Mouse (Mus musculus) brain, embryonic 14.5 days (tissue): ENCODE results near the gene Traip. TPM values are rescaled to one million over a fixed set of nuclear protein-coding genes. Genes with fewer than 3 reads are reported as not detected.

Experiments
- DNase-seq: peaks from one replicate; pipeline ENCODE4 v3.0.0-alpha.2; 2011; ENCODE audit warnings: low read depth
- CTCF ChIP-seq: fragments of 200-500 bp; IDR thresholded peaks from 2 replicates; pipeline ENCODE4 v1.5.1; 2012; ENCODE audit warnings: inconsistent platforms, mild to moderate bottlenecking, moderate library complexity, borderline replicate concordance; ENCODE audit not compliant: insufficient read depth, insufficient read length; ENCODE audit errors: extremely low read depth
- POLR2A ChIP-seq: fragments of 200-500 bp; IDR thresholded peaks from 2 replicates; pipeline ENCODE4 v1.6.1; 2012; ENCODE audit warnings: mild to moderate bottlenecking, inconsistent platforms, borderline replicate concordance; ENCODE audit not compliant: poor library complexity, insufficient read depth, insufficient read length, severe bottlenecking; ENCODE audit errors: extremely low read depth
- polyA plus RNA-seq: library from polyadenylated mRNA; depleted of rRNA; stranded (reverse); fragments of >200 nt; gene quantifications from 2 replicates; pipeline ENCODE4 v1.2.3, GENCODE M21; 2012; rRNA removed

Gene Traip
- polyA plus RNA-seq: 6.9 and 7.8 TPM in 2 replicates

DNA sequence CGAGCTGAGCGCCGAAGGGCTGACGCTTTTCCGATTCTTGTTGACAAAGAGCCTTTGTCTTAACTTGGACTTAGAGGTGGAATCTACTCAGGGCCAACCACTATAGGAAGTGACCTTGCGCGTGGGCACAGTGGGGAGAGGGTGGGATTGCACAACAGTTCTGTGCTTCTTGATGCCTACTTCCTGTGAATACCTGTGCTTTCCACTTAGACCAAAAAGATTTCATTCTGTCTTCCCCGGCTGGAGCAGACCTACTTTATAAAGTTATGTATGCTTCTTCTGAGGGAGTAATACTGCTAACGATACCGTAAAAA, at the start of gene Traip:
TSS of gene Traip (plus strand) at position 215 of the 314 bp plus-strand sequence.
- no peak for DNase-seq
- TF ChIP-seq CTCF (no peak), POLR2A (no peak)

DNA sequence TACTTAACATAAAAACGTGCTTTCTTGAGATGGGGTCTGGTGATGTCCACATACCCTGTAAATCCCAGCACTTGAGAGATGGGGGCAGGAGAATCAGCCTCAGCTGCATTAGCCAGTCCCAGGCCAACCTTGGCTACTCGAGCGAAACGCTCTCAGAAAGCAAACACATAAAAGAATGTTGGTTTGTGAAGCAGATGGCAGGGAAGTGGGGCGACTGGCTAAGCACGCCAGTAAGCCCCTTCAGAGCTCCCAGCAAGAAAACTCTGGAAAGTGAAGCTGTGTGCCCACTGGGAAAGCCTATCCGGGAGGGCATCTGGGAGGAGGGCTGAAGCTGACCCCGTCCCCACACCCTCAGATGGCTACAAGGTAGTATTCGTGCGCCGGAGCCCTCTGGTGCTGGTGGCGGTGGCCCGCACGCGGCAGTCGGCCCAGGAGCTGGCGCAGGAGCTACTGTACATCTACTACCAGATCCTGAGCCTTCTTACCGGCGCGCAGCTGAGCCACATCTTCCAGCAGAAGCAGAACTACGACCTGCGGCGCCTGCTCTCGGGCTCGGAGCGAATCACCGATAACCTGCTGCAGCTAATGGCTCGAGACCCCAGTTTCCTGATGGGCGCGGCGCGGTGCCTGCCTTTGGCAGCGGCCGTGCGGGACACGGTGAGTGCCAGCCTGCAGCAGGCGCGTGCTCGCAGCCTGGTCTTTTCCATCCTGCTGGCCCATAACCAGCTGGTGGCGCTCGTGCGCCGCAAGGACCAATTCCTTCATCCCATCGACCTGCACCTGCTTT, 48.9 kb upstream of the Traip start:
- TF ChIP-seq CTCF (peak; percentile 79), POLR2A (no peak)
- peak; percentile 88 for DNase-seq

DNA sequence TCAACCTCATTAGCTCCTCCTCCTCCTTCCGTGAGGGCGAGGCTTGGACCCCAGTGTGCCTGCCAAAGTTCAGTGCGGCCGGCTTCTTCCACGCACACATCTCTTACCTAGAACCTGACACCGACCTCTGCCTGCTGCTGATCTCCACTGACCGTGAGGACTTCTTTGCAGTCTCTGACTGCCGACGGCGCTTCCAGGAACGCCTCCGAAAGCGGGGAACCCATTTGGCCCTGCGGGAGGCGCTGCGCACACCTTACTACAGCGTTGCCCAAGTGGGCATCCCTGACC, 48.4 kb upstream of the Traip start:
- TF ChIP-seq POLR2A (no peak), CTCF (peak; percentile 1; the same call in 1 of the 2 replicates)
- DNase-seq: no peak

DNA sequence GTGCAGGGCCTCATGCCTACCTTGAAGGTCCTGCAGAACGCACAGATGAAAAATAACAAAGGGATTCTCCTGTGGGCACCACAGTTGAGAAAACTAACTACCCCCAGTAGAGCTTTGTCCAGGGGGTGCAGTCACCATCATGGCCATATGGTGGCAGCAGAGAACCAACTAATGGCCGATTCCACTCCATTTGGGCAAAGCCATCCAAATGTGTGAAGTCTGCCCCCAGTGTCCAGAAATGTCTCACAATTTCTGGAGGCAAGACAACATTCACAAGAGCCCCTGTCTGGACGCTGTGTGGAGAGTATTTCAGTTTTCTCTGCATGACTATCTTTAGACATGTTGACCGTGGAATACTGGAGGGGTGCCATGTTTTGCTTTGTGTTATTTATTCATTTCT, 45.2 kb upstream of the Traip start:
- peak; percentile 89 for DNase-seq
- no peak for TF ChIP-seq POLR2A
- TF ChIP-seq CTCF: peak; percentile 94

DNA sequence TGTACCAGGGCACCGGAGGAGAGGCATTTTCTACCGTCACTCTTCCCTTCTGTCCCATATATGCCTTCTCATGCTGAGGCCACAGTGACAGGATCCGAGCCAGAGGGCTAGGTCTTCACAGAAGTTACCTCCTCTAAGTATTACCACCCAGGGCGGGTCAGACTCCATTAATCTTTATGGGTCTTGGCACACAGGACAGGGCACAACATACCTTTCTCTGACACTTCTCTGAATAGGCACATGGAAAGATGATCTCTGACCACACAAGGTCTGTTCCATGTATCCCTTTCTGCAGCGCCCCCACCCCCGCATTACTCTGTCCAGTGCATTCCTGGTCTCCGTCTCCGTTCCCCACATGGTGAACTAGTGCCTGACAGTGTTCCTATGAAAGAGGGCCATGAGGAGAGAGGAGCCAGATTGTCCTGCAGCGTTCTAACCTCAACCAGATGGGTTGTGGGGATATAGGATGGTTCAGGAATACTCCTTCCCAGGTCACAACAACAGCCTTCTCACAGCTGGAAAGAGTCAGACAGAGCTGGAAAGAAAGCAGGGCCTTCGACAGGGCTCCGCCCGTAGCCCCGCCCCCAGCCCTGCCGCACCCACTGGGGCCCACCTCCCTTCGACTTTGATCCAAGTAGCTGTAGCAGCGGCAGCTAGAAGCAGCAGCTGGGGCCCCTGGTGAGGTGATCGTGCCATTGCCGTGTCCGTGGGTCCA, 43.5 kb upstream of the Traip start, which contains the start of gene Mst1r:
TSS of gene Mst1r (plus strand) at position 622 of the 715 bp plus-strand sequence.
- peak; percentile 55 for DNase-seq
- TF ChIP-seq POLR2A (no peak), CTCF (no peak)

DNA sequence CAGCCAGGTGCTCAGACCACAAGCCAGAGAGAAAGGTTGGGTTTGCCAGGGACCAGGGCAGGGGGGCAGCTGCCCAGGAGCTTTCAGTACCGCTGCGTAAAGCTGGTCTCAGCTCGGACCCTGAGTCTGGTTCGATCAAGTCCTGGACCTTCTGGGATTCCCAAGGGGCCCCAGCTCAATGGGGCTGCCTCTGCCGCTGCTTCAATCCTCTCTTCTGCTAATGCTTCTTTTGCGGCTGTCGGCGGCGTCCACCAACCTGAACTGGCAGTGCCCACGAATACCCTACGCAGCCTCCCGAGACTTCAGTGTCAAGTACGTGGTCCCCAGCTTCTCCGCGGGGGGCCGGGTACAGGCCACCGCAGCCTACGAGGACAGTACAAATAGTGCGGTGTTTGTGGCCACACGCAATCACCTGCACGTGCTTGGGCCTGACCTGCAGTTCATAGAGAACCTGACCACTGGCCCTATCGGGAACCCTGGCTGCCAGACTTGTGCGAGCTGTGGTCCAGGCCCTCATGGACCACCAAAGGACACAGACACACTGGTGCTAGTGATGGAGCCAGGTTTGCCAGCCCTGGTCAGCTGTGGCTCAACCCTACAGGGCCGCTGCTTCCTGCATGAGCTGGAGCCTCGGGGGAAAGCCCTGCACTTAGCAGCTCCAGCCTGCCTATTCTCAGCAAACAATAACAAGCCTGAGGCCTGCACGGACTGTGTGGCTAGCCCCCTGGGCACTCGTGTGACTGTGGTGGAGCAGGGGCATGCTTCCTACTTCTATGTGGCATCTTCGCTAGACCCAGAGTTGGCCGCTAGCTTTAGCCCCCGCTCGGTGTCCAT, 42.8 kb upstream of the Traip start:
- no peak for TF ChIP-seq CTCF
- TF ChIP-seq POLR2A: no peak
- no peak for DNase-seq

DNA sequence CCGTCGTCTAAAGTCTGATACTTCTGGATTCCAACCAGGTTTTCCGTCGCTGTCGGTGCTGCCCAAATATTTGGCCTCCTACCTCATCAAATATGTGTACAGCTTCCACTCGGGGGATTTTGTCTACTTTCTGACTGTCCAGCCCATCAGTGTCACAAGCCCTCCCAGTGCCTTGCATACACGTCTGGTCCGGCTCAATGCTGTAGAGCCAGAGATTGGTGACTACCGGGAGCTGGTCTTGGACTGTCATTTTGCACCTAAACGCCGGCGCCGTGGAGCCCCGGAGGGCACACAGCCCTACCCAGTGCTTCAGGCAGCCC, 42.2 kb upstream of the Traip start:
- DNase-seq: no peak
- TF ChIP-seq CTCF (no peak), POLR2A (no peak)

DNA sequence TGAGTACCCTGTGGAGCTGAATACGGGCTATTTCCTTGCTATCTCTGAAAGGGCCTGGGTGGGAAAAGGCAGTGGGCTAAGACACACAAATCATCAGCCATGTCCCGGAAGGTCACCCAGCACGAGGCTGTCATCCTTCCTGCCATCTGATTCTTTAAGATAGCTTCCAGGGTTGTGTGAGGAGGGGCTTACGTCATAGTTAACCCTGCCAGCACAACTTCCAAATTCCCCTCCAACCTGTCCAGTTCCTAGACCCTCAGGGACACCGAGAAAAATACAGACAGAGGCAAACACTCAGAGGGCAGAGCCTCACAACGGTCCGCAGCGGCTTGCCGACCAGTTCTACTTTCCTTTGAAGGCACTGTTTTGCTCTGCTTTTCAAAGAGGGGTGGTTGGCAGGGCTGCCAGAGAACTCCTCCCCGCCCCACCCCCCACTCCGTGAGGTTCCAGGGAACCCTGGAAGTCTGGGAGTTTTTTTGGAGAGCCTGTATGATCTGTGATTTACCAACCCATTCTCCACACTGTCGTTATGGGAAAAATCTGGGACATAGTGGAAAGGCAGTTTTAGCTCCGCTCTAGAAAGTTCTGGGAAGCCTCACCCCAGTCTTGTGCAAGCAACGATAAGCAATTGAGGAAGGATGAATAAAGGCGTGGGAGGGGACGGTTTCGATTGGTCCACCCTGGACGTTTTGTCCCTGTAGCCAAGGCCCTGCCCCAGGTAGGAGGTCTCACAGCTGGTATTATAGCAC, 41.4 kb upstream of the Traip start:
- no peak for DNase-seq

DNA sequence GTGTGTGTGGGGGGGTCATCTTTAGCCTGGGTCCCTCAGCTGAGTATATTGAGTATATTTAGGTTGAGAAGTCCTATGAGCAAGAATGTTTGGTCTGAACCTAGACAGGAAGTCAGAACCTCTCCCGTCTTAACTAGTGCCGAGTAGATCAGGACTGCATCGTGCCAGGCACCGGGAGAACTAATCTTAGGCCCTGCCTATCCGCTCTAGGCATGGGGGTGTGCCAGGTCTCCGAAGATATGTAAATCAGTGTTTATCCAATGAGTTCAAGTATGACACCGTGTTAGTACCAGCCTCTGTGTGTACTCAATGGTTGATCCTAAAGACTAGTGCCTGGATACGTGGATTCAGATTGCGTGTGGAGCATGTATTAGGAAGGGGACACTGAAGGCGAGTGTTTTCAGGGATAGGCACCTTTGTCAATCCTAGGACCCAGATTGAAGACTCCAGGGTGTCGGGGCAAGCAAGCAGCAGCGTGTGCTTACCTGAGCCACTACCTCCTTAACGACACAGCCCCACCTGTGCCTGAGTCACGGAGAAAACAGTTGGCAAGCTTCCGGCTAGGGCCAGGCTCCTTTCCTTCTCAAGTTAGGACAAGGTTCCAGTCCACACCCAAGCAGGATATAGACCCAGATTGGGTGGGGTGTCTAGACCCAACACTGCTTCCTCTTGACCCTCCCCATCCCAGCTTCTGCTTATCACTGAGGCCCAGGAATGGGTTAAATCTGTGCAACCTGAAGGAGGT, 39.7 kb upstream of the Traip start:
- no peak for TF ChIP-seq CTCF
- no peak for TF ChIP-seq POLR2A
- DNase-seq: no peak

More for the DNA sequence above, 41.4 kb upstream of the Traip start:
- no peak for TF ChIP-seq POLR2A
- no peak for TF ChIP-seq CTCF

DNA sequence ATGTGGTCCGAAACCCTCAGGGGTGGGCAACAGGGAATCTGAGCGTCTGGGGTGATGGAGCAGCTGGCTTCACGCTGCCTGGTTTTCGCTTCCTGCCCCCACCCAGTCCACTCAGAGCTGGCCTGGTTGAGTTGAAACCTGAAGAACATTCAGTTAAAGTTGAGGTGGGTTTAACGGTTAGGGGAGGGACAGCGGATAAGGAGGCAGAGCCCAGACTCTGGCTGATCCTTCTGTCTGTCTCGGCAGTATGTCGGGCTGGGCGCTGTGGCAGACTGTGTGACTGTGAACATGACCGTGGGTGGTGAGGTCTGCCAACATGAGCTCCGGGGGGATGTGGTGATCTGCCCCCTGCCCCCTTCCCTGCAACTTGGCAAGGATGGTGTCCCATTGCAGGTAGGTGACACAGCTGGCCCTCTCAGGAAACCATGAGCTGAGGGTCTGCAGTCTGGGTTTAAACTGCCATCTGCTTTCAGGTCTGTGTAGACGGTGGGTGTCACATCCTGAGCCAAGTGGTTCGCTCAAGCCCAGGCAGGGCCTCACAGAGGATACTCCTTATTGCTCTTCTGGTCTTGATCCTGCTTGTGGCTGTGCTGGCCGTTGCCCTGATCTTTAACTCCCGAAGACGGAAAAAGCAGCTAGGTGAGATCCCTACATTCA, 35.0 kb upstream of the Traip start:
- no peak for DNase-seq
- TF ChIP-seq CTCF: no peak
- TF ChIP-seq POLR2A: no peak

DNA sequence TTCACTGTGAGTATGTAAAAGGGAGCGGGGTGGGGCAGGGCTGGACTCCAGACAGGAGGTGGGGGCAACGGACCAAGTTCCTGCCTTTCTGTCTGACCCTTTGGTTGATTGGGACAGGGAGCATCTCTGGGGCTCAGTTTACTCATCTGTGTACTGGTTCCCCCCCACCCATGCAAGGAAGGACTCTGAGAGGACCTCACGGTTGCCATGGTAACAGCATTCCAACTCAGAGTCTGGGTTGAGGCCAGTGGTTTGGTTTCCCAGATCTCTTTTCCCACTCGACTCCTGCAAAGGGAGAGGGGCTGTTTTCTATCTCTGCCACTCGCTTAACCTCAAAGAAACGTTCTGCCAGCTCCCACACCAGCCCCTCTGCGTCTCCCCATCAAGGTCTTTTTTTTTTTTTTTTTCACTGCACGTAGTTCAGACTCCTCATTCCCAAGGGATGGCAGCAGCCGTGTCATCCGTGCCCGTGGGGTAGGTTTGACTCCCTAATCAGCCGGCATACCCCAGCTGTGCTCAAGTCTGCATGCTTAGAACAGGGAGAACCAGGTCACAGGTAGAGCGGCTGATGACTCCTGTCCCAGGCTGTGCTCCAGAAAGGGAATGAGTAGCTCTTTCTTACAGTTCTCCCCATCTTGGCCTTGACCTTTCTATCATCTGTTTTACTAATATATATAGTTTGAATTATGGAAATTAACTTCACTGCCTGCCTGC, 31.9 kb upstream of the Traip start:
- TF ChIP-seq CTCF: no peak
- no peak for TF ChIP-seq POLR2A
- peak; percentile 64 for DNase-seq
